Mouse (Mus musculus) erythroblast, embryonic 14.5 days (primary cell): Measurements from ENCODE around the gene Gatad2a. TPM values are rescaled to one million over a fixed set of nuclear protein-coding genes. Genes with fewer than 3 reads are reported as not detected.

Experiments
- H3K27me3 ChIP-seq: 2 replicates; pipeline ENCODE4 v1.6.1; 2012; ENCODE audit warnings: inconsistent platforms; ENCODE audit not compliant: control insufficient read depth
- H3K36me3 ChIP-seq: 2 replicates; pipeline ENCODE4 v1.6.1; 2012; ENCODE audit warnings: mild to moderate bottlenecking, inconsistent platforms; ENCODE audit not compliant: control insufficient read depth
- H3K4me1 ChIP-seq: 2 replicates; pipeline ENCODE4 v1.6.1; 2012; ENCODE audit warnings: inconsistent platforms; ENCODE audit not compliant: control insufficient read depth
- H3K4me3 ChIP-seq: replicated peaks from 2 replicates; pipeline ENCODE3; 2012; ENCODE audit warnings: moderate library complexity, mild to moderate bottlenecking, inconsistent platforms
- H3K9me3 ChIP-seq: 2 replicates; pipeline ENCODE4 v1.6.1; 2012; ENCODE audit warnings: low read length, inconsistent platforms, mixed read lengths; ENCODE audit not compliant: control insufficient read depth
- GATA1 ChIP-seq: IDR thresholded peaks from 2 replicates; pipeline ENCODE4 v1.6.1; 2012; ENCODE audit warnings: low read length, inconsistent platforms, mixed read lengths
- TAL1 ChIP-seq: IDR thresholded peaks from 3 replicates; pipeline ENCODE4 v1.6.1; 2012; ENCODE audit warnings: low read length, inconsistent platforms, mixed read lengths
- polyA plus RNA-seq: library from polyadenylated mRNA; stranded (reverse); fragments of >175 nt; gene quantifications from 2 replicates; pipeline ENCODE4 v1.2.3, GENCODE M21; 2012

Gene Gatad2a
- polyA plus RNA-seq, 1 experiment: 5.9 TPM

DNA sequence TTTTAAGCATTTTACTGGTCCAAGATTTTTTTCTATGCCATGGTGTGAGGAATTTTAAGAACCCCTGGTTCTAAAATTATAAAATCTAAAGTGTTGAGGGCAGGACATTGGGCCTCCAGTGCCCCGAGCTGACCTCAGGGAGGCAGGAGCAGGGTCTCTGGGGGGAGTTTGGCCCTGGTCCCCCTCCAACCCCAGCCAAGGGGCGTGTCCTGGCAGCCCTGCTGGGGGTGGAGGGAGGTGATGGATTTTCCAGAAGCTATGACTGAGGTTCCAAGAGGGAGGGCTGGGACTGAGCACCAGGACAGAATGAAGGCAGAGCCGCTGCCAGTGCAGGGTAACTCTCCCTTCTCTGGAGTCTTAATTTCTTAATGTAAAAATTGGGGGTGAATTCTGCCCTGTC lies 118.2 kb downstream of the Gatad2a start:
- peaks cover 47% of the 10 kb centered on the region for H3K27me3 ChIP-seq
- no peak overlapping the region for H3K4me3 ChIP-seq
- peaks cover 25% of the 10 kb centered on the region for H3K9me3 ChIP-seq
- no peaks in the 10 kb centered on the region for H3K36me3 ChIP-seq
- H3K4me1 ChIP-seq: peaks cover 13% of the 10 kb centered on the region
- TF ChIP-seq GATA1: no peak
- no peak for TF ChIP-seq TAL1

DNA sequence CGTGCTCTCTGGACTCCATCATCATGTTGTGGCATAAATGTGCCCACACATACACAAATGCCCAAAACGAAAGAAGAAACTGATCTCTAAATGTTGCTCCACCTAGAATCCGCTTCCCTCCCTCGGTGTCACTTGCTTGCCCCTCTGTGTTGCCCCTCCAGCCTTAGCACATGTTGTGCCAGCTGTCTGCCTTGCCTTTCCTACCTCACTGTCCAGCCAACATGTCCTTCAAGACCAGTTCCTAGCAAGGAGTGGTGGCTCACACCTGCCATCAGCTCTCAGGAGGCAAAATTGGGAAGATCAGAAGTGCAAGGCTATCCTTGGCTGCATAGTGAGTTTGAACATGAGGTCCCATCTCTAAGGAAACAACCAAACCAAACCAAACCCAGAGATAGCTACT lies 118.8 kb downstream of the Gatad2a start:
- H3K27me3 ChIP-seq: peaks cover 41% of the 10 kb centered on the region

DNA sequence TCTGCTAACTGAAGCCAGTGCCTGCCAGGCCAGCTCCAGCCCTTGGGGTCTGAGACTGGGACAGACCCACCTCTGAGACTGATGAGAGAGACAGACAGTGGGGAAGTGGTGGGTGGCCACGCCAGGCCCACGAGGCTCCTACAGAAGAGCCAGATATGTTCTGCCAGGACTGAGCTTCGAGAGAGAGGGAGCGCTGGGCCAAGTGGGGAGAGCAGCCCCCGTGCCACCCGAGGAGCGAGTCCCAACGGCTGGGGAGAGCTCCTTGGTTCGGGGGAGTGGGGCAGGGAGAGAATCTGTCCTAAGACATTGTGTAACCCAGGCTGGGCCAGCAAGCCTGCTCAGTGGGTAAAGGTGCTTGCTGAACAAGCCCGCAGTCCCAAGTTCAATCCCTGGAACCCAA lies 119.2 kb downstream of the Gatad2a start:
- TF ChIP-seq GATA1: no peak
- TF ChIP-seq TAL1: no peak
- H3K36me3 ChIP-seq: no peaks in the 10 kb centered on the region
- no peak overlapping the region for H3K4me3 ChIP-seq
- H3K4me1 ChIP-seq: peaks cover 6% of the 10 kb centered on the region
- H3K9me3 ChIP-seq: peaks cover 14% of the 10 kb centered on the region
- H3K27me3 ChIP-seq: peaks cover 37% of the 10 kb centered on the region

More for the DNA sequence above, 118.8 kb downstream of the Gatad2a start:
- H3K36me3 ChIP-seq: no peaks in the 10 kb centered on the region
- peaks cover 19% of the 10 kb centered on the region for H3K9me3 ChIP-seq
- no peak overlapping the region for H3K4me3 ChIP-seq
- peaks cover 10% of the 10 kb centered on the region for H3K4me1 ChIP-seq
- no peak for TF ChIP-seq TAL1
- TF ChIP-seq GATA1: no peak

DNA sequence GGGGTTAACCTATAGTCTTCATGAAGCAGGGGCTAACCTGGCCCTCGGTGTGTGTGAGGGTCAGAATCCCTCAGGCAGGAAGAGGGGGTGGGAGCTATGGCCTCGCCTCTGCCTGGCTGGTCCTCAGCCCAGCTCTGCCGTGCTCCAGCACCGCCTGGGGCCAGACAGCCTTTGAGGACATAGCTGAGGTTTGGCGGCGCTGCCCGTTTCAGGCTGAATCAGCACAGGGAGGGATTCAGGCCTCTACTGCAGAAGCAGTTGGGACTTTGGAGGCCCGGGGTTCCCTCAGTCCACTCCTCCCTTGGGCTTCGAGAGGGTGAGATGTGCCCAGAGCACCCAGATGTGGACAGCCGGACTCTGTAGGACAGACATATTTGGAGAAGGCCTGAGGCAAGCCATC lies 120.1 kb downstream of the Gatad2a start:
- Histone ChIP-seq H3K4me3 (no peak overlapping the region), H3K27me3 (peaks cover 28% of the 10 kb centered on the region), H3K36me3 (no peaks in the 10 kb centered on the region), H3K9me3 (peaks cover 6% of the 10 kb centered on the region), H3K4me1 (no peaks in the 10 kb centered on the region; the same call in 1 of the 2 replicates)
- TF ChIP-seq GATA1 (no peak), TAL1 (no peak)

DNA sequence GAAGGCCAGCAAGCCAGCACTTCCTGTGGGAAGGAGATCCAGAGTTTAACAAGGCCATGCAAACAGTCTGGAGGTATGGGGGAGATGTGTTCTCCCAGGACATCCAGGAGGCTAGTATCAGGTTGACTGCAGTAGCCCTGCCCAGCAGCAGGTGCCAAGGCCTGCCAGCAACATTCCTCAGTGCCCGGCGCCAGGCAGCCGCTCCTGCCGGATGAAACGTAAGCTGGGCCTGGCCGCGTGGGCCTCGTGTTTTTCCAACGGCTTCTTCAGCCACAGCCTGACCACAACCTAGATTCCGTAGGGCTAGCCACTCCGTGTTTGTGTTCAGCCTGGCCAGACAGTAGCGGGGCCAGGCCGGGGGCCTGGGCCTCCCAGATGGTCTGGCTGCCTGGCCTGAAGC lies 121.5 kb downstream of the Gatad2a start:
- H3K9me3 ChIP-seq: no peaks in the 10 kb centered on the region
- TF ChIP-seq TAL1: no peak
- TF ChIP-seq GATA1: no peak
- no peak overlapping the region for H3K4me3 ChIP-seq
- peaks cover 14% of the 10 kb centered on the region for H3K27me3 ChIP-seq
- no peaks in the 10 kb centered on the region for H3K36me3 ChIP-seq
- no peaks in the 10 kb centered on the region for H3K4me1 ChIP-seq

DNA sequence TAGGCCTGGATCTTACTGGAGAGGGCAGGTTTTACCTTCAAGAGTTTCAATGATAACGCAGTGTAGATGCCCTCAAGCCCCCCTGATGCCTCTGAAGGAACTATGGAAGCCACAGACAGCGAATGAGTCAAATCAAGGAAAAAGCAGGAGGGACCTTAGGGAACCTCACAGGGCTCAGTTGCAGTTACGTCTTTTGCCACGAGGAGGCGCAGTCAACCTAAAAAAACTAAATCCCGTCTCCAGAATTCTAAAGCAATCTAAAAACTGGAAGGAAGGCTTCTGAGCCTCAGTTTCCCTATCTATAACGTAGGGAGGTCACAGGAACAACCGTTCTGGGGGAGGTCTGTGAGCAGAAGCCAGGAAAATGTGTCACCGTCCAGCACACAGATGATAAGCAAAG lies 122.0 kb downstream of the Gatad2a start:
- H3K36me3 ChIP-seq: no peaks in the 10 kb centered on the region
- H3K9me3 ChIP-seq: no peaks in the 10 kb centered on the region
- no peaks in the 10 kb centered on the region for H3K4me1 ChIP-seq
- TF ChIP-seq TAL1: no peak
- TF ChIP-seq GATA1: no peak
- H3K27me3 ChIP-seq: peaks cover 9% of the 10 kb centered on the region
- H3K4me3 ChIP-seq: no peak overlapping the region

DNA sequence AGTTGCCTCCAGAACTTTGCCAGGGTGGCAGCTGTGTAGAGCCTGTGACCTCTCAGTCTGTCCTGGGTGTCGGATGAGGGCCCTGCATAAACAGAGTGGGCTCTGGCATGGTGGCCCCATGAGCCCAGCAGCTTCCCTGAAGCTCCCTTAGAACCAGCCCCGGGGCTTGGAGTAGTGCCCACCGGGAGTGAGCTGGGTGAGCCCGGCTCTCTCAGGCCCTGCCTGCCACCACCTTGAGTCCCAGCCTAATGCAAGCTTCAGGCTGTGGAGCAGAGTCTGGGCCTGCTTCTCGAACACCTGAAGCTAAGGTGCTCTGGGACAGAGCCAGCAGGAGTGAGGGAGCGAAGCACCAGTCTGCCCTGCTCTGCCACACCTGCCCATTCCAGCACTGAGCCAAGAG lies 125.3 kb downstream of the Gatad2a start:
- TF ChIP-seq GATA1 (no peak), TAL1 (no peak)
- no peaks in the 10 kb centered on the region for H3K4me1 ChIP-seq
- no peaks in the 10 kb centered on the region for H3K36me3 ChIP-seq
- no peaks in the 10 kb centered on the region for H3K9me3 ChIP-seq
- no peak overlapping the region for H3K4me3 ChIP-seq
- H3K27me3 ChIP-seq: no peaks in the 10 kb centered on the region; the same call in 1 of the 2 replicates

DNA sequence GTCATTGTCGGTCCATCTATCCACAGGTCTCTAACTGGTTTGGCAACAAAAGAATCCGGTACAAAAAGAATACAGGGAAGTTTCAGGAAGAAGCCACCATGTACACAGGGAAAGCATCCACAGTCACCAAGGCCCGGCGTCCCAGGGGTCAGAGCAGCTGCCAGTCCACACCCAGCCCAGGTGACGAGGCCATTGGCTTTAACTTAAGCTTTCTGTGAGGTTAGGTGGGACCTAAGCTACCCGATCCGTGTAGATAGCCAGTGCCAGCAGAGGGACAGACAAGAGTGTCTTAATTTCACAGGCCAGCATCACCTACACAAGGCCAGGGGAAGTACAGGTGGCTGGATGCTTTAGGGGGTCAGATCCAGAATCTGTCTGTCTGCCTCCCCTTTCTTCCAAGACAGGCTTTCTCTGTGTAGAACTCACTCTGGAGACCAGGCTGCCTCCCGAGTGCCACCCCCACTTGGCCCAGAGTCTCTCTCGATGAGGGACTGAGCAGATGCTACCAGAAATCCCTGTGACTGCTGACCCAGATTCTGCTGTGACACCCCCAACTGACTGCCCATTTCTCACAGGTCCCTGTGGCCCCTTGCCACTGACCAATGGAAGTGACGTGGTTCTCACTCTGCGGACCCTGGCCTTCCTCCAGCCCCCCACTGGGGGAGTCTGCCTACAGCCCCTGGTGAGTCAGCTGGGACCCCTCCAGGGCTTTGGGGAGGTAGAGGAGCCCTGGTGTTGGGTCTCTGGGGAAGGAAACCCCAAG lies 126.0 kb downstream of the Gatad2a start:
- Histone ChIP-seq H3K27me3 (no peaks in the 10 kb centered on the region; the same call in 1 of the 2 replicates), H3K4me3 (no peak overlapping the region), H3K36me3 (no peaks in the 10 kb centered on the region), H3K4me1 (no peaks in the 10 kb centered on the region), H3K9me3 (no peaks in the 10 kb centered on the region)
- TF ChIP-seq GATA1 (no peak), TAL1 (no peak)

DNA sequence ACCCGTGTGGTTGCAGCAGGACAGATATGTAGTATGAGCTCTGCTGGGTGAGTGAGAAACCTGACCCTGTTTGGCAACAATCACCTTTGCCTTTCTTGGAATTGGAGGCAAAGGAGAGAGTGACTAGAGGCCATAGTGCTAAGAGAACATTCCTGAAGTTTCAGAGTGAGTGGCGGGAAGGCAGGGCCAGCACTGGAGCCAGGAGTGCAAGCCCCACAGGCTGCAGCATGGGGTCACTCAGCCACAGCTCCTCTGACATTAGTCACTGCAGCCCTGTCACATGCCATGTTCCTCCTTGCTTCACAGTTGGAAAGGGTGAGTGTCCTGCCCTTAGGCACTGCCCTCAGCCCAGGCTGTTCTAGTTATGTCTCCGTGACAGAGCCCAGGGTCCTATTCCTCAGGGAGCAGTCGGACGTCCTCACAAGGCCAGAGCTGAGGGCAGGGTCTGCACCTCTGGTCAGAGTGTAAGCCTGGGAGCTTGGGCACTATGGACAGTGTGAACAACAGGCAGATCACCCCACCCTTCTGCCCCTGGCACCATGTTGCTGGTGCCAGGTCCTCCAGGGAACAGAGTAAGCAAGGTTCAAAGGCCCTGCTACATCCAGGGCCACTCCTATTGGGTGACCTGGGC lies 128.4 kb downstream of the Gatad2a start:
- H3K36me3 ChIP-seq: no peaks in the 10 kb centered on the region
- no peaks in the 10 kb centered on the region; the same call in 1 of the 2 replicates for H3K27me3 ChIP-seq
- no peak overlapping the region for H3K4me3 ChIP-seq
- H3K9me3 ChIP-seq: no peaks in the 10 kb centered on the region
- TF ChIP-seq GATA1: no peak
- no peak for TF ChIP-seq TAL1
- H3K4me1 ChIP-seq: peaks cover 15% of the 10 kb centered on the region

DNA sequence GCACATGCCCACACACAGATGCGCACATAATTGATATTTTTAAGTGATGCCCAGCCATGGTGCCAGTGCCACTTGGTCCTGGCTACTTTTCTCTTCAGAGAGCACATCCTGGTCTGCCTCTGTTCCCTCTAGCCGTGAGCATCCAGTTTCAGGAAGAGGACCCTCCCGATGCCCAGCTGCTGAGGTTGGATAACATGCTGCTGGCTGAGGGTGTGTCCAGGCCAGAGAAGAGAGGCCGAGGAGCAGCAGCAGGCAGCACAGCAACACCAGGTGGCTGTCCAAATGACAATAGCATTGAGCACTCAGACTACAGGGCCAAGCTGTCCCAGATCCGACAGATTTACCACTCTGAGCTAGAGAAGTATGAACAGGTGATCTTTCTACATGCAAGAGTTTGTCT lies 132.0 kb downstream of the Gatad2a start:
- no peaks in the 10 kb centered on the region for H3K9me3 ChIP-seq
- H3K36me3 ChIP-seq: no peaks in the 10 kb centered on the region
- H3K4me1 ChIP-seq: peaks cover 17% of the 10 kb centered on the region
- TF ChIP-seq GATA1 (no peak), TAL1 (no peak)
- H3K4me3 ChIP-seq: no peak overlapping the region
- no peaks in the 10 kb centered on the region for H3K27me3 ChIP-seq
